Mouse (Mus musculus) ovary, postnatal 10 days (tissue): Measurements from ENCODE around the gene Cd320.
"Not testable (repeated sequence)": the region's sequence is repeated elsewhere in the genome, so short reads cannot be mapped to it uniquely, and the experiment has no call there.

Experiments
- DNase-seq: peaks from one replicate; pipeline ENCODE4 v3.0.0; 2022; ENCODE audit warnings: low spot score

The Cd320 gene

DNA sequence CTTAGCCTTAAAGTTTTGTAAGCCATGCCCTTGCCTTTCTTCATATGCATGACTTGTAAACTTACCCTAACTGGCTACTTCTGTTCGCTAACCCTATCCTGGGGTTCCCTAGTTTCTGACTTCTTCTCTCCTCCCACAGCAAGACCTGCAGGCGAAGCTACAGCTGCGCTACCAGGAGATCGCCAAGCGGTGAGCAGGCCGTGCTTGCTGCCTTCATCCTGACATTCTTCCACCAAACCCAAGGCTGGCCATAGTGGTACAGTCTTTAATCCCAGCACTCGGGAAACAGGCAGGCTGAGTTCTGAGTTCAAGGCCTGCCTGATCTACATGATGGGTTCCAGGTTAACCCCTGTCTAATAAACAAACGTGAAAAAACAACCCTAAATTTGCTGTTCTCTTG, 17.4 kb upstream of the Cd320 start:
- no peak for DNase-seq

GRCm38 (mm10) chr17:33826850-33827249, 16.0 kb upstream of the Cd320 start:
- DNase-seq, result peak; percentile 52

- DNase-seq, result no peak
These were observed 14.0 kb upstream of the Cd320 start for GRCm38 (mm10) chr17:33828892-33829291.

- no peak for DNase-seq
These were observed 13.3 kb upstream of the Cd320 start for GRCm38 (mm10) chr17:33829561-33829960.

GRCm38 (mm10) chr17:33844196-33844595, 1.3 kb downstream of the Cd320 start:
- no peak for DNase-seq

DNA sequence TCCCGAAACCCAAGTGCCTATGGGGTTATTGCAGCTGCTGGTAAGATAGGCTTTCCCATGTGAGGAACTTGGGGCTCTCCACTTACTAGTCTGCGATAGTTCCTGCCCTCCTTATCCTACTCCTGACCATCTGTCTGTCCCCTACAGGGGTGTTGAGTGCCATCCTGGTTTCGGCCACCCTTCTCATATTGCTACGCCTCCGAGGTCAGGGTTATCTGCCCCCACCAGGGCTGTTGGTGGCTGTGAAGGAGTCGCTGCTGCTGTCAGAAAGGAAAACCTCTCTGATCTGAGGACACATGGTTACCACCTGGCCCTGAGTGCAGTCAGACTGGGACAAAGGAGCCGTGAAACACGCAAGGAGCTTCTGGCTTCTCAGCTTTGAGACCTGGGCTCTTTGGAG, 5.2 kb downstream of the Cd320 start:
- DNase-seq, result no peak

- DNase-seq, result no peak
These were observed 8.4 kb downstream of the Cd320 start for GRCm38 (mm10) chr17:33851331-33851730.

DNA sequence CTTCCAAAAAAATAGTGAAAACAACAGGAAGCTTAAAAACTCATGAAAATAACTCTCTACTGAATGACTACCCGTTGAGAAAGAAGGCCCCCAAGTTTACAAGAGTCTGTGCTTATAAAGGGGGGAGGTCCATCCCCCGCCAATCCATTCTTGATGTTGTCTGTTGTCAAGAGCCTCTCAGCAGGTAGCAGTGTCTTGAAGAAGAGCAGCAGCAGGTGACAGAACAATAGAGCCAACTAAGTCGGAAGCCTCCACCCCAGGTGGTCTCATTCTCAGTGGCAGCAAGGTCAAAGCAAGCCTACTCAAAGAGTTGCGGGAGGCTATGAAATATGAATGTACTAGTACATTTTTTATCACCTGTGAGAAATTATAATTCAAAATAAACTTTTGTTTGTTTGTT, 14.9 kb downstream of the Cd320 start:
- no peak for DNase-seq

DNA sequence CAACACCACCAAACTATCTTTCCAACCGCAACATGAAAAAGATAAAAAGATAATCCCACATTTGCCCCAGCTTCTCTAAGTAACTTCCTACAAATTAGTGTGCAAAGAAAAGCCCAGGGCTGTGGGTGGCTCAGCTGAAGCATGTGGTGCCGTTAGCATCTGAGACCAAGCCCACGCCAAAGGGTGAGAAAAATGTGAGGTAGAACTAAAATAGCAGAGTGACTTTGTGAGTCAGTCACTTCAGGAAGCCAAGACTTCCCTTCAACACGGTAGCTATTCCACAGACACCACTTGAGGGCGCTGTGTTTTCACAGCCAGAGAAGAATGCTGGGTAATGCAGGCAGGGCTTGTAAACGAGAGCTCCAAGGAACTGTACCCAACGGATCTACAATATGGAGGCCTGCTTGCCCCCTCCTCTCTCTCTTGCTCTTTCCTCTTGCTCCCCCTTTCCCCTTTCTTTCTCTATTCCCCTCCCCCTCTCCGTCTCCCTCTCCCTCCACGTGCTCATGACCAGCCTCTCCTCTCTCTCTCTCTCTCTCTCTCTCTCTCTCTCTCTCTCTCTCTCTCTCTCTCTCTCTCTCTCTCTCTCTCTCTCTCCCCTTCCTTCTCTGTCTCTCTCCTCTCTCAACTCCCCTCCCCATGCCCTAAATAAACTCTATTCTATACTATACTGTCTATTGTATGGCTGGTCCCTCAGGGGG, 22.6 kb downstream of the Cd320 start:
- no peak for DNase-seq

DNA sequence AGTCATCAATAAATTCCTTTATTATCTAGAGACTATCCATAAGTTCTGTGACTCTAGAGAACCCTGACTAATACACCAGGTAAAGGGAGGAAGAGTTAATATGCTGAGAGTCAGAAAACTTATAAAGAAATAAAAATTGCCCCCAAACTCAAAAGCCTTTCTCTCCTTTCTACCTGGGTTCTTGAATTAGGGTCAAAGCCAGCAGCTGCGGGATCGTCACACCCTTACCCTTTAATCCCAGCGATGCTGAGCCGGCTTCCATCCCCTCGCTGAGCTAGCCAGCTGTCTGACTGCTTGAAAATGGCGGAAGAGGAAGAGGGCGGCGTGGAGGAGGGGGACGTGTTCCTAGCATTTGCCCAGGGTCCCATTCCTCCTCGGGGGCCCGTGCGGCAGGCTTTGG, 30.6 kb downstream of the Cd320 start, which contains the start of gene Gm7029:
Gene Gm7029 (plus strand): TSS at position 301 of the 400 bp plus-strand sequence.
- not testable (repeated sequence) for DNase-seq

- no peak for DNase-seq
These were observed 31.5 kb downstream of the Cd320 start for GRCm38 (mm10) chr17:33874411-33874810.

DNA sequence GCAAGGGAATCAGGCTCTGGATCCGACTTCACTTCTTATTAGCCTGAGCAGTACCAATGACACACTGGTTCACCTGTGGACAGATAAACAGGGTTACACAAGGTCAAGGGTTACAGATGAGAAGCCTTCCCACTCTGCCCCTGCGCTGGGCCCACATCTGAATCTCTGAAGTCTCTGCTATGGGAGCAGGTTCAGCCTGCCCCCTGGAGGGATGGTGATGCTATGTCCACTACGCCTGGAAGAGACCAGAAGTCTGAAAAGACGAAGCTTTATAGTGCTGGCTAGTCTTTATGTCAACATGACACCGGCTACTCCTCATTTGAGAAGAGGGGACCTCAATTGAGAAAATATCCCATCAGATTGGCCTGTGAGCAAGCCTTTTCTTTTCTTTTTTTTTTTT, 32.9 kb downstream of the Cd320 start:
- DNase-seq, result not testable (repeated sequence)

DNA sequence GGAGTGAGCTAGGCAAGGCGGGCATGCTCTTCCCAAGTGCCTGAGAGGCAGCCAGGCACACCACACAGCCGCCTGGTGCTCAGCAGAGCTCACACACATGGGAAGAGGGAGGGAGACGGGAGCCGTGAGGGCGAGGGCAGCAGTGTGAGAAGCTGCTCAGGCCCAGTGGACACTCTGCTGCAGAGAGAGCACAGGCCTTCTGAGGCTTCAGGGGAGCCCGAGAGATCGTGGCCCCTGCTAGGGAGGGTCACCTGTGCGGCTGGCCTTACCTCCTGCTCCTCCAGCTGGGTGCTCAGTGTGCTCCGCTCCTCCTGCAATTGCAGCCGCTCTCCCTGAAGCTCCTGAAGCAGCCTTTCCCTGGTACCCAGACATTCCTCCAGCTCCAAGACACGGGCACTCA, 41.4 kb downstream of the Cd320 start:
- DNase-seq, result not testable (repeated sequence)

- not testable (repeated sequence) for DNase-seq
These were observed 44.9 kb downstream of the Cd320 start for GRCm38 (mm10) chr17:33887802-33888201.

DNA sequence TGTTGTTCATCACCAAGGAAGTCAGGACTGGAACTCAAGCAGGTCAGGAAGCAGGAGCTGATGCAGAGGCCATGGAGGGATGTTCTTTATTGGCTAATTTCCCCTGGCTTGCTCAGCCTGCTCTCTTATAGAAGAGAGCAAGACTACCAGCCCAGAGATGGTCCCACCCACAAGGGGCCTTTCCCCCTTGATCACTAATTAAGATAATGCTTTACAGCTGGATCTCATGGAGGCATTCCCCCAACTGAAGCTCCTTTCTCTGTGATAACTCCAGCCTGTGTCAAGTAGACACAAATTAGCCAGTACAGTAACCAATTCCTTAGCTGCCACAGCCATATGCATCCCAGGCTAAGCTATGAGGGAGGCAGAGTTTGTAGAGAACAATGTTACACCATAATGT, 45.3 kb downstream of the Cd320 start:
- DNase-seq, result not testable (repeated sequence)

- not testable (repeated sequence) for DNase-seq
These were observed 47.1 kb downstream of the Cd320 start for GRCm38 (mm10) chr17:33889941-33890532.

- DNase-seq, result peak; percentile 95
These were observed 47.7 kb downstream of the Cd320 start, which contains the start of gene Kifc1 for GRCm38 (mm10) chr17:33890533-33891059. Gene Kifc1, minus strand, starts transcription at chr17:33890661.

GRCm38 (mm10) chr17:33891357-33891756, 48.5 kb downstream of the Cd320 start:
- DNase-seq, result no peak

- DNase-seq, result not testable (repeated sequence)
These were observed 49.0 kb downstream of the Cd320 start for GRCm38 (mm10) chr17:33891892-33892291.

- DNase-seq, result no peak
These were observed 49.5 kb downstream of the Cd320 start for GRCm38 (mm10) chr17:33892429-33892828.

- DNase-seq, result not testable (repeated sequence)
These were observed 50.1 kb downstream of the Cd320 start for GRCm38 (mm10) chr17:33893011-33893410.

DNA sequence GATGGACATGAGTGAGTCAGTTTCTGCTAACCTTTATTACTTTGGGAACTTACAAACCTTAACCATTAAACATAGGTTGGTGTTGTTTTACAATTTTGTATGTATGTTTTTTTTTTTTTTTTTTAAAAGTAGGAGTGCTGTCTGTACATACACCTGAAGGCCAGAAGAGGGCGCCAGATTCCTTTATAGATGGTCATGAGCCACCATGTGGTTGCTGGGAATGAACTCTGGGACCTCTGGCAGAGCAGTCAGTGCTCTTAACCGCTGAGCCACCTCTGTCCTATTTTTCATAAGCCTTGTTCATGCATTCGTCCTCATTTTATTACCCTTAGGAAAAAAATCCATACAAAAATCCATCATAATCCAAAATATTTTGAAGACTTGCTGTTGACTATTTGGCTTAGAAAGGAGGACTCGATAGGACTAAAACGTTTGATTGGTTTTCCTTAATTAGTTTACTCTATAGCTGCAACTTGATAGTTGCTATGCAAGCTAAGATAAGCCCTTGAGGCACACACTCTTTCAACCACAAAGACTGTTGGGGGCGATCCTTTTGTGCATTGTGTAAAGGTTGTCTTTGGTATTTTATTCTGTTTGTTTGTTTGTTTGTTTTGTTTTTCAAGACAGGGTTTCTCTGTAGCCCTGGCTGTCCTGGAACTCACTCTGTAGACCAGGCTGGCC, 54.4 kb downstream of the Cd320 start:
- DNase-seq, result no peak

- DNase-seq, result not testable (repeated sequence)
These were observed 55.3 kb downstream of the Cd320 start for GRCm38 (mm10) chr17:33898193-33898592.
